Mouse (Mus musculus): ENCODE results near the gene Hist1h4f. TPM values are rescaled to one million over a fixed set of nuclear protein-coding genes. Genes with fewer than 3 reads are reported as not detected.
"Not testable (repeated sequence)": the region's sequence is repeated elsewhere in the genome, so short reads cannot be mapped to it uniquely, and the experiment has no call there.

The Hist1h4f gene
- total RNA-seq, 4 experiments from 2014 or later = 54.2 to 65.8 (median 58.8) TPM

DNA sequence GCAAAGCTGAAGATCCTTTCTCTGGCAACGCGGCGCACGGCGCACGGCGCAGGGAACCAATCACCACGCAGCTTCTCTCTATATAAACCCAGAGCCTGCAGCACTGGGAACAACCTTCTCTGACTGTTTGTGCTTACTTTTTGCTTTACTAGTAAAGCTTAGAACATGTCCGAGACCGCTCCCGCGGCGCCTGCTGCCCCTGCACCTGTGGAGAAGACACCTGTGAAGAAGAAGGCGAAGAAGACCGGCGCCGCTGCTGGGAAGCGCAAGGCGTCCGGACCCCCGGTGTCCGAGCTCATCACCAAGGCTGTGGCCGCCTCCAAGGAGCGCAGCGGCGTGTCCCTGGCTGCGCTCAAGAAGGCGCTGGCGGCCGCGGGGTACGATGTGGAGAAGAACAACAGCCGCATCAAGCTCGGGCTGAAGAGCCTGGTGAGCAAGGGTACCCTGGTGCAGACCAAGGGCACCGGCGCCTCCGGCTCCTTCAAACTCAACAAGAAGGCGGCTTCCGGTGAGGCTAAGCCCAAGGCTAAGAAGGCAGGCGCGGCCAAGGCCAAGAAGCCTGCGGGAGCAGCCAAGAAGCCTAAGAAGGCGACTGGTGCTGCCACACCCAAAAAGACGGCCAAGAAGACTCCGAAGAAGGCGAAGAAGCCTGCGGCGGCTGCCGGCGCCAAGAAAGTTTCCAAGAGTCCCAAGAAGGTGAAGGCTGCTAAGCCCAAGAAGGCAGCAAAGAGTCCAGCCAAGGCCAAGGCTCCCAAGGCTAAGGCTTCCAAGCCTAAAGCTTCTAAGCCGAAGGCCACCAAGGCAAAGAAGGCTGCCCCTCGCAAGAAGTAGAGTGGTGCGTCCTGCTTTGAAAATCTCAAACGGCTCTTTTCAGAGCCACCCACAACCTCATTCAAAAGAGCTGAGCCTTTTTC, 3.7 kb upstream of the Hist1h4f start:
- peak; percentile 67 for DNase-seq

DNA sequence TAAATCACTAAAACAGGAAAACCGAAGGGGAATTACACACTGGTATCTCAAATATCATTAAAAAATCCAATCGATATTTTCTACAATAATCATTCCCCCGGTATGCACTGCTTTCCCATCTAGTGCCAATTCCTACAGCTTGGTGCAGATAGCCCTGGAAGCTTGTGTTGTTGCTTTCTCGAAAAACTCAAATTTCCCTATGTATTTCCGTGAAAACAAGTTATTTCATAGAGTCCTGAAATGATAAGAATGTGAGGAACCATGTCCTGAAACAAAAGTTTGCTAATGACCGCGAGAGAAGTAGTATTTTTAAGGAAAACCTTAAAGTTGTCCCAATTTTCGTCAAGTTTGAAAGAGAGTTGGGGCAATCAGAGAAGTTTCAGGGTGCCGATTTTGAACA, 2.9 kb upstream of the Hist1h4f start:
- DNase-seq = no peak

DNA sequence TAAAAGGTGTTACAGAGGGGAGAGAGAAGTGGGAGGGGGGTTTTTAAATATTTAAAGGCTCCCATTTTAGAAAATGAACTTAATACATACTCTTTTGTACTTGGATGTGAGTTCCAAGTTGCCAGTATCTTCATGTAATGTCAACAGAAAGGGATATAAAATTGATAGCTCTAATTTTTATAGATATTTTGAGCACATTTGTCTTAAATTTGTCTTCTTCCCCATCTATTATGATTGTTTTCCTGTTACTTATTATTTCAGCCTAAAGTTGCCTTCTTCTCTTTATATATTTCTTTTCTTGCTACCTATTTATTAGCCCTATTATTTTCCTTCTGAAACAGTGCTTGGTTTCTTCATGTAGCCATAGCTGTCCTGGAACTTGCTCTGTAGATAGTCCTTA, 1.5 kb upstream of the Hist1h4f start, which contains the start of gene Hist1h1d:
TSS of gene Hist1h1d (plus strand) at position 301 of the 400 bp plus-strand sequence.
- DNase-seq = no peak

DNA sequence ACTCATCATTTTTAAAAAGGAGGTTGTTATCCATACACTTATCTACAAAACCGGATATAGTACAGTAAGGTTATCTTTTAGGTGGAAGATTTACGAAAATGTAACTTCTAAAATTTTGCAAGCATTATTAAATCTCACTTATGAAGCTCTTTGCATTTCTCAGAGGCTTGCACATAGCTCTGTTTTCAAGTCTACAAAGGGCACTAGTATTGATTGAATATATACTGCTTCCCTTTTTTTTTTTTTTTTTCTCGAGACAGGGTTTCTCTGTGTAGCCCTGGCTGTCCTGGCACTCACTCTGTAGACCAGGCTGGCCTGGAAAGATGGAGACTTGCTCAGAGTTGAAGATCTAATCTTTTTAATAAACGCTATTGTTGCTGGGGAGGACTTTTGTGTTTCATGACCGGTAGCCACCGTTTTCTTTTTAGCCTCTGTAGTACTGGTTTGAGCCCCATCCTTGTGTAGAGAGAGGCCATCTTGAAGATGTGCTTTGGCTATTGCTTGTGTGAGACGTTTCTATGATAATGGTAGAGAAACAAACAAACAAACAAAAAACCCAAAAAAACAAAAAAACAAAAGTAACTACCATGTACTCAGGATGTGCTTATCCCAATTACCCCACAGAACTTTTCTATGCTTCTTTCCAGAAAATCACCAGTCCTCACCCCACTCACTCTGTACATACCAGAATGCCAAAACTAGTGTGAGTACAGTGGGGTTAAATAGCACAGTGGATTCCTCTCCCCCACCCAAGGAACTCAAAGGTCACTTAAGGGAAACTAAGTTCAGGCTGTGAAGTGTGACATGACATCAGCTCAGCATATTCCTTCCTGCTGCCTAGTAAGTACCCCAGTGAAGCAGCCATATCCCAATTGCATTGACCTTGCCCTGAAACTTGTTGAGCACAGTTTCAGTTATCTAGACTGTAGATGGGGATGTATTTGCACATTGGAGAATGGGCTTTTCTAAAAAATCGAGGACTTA, 775 bp upstream of the Hist1h4f start:
- DNase-seq = no peak

DNA sequence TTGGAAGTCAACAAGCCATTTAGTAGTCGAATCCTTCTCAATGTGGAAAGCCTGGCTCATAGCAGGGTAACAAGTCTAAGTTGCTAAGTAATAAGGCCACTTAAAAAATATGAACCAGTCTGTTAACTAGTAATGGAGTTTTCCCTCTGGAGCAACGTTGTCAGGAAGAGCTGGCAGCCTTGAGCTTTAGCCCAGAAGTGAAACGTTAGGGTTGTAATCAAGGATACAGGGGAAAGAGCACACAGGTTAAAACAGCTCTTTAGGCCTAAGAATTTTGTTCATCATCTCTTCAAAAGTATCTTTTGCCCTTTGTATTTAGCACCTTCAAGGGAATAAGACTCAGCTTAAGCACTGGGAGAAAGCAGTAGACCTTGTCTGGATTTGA, 695 bp downstream of the Hist1h4f start:
- no peak for DNase-seq

DNA sequence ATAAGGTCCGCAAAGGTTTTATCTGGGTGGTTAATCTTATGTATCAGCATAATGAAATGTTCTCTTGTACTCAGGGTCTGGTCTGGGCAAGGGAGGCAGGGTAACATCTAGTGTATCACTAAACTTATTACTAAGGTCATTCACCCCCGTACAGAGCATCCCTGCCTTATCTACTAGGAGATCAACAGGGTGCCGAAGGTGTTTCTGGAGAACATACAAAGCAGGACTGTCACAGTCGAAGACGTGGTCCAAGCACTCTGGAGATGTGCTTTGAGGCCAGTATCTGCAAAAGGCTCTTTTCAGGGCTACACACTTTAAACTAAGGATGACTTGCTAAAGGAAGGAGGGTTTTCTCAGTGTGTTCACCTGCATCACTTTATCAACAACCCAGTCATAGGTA, 4.8 kb downstream of the Hist1h4f start:
- DNase-seq = no peak

DNA sequence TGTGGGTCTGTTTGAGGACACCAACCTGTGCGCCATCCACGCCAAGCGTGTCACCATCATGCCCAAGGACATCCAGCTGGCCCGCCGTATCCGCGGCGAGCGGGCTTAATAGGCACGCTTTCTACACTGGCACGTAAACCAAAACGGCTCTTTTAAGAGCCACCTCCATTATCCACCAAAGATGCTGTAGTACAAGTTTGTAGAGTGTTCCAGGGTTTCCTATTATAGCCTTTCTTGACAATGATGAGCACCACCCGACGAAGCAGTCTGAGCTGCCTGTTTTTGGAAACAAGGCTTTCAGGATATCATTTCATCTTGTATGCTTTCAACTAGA, 6.7 kb downstream of the Hist1h4f start:
- DNase-seq = not testable (repeated sequence)

DNA sequence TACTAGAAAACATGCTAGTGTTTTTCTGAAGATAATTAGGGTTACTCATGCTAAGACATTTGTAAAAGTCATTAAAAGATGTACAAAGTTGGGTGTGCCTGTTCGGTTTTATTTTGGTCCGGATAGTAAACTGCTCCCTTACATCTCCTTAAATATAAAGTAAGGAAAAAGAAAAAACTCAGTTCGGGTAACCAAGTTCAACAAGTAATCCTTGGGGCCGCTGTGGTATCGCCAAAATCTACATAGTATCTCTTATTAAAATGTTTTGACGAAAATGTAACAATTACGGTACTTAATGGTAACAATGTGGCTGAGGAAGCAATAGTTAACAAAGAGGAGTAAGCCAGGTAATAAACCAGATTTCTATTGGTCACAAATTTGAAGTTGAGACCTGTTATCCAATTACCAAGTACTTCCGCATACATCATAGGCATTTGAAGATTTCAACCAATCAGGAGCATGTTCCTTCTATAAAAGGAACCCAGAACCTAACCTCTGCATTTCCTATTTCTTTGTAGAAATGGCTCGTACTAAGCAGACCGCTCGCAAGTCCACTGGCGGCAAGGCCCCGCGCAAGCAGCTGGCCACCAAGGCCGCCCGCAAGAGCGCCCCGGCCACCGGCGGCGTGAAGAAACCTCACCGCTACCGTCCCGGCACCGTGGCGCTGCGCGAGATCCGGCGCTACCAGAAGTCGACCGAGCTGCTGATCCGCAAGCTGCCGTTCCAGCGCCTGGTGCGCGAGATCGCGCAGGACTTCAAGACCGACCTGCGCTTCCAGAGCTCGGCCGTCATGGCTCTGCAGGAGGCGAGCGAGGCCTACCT, 7.3 kb downstream of the Hist1h4f start, which contains the start of gene Hist1h3f:
TSS of gene Hist1h3f (plus strand) at position 88 of the 822 bp plus-strand sequence.
- peak; percentile 54 for DNase-seq

DNA sequence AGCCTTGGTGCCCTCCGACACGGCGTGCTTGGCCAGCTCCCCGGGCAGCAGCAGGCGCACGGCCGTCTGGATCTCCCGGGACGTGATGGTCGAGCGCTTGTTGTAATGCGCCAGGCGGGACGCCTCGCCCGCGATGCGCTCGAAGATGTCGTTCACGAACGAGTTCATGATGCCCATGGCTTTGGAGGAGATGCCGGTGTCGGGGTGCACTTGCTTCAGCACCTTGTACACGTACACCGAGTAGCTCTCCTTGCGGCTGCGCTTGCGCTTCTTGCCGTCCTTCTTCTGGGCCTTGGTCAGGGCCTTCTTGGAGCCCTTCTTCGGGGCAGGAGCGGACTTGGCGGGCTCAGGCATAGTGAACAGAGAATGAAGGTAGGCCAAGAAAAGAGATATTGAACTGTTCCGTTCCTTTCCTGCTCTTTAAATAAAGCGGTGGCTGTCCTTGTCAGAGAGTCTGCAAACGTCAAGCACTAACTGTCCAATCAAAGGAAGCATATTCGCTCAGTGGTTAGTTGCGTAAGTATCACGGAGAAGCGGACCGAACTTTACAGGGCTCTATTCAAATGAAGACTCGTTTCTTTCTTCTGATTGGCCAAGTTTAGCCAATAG, 8.3 kb downstream of the Hist1h4f start, which contains the start of gene Hist1h2bh:
TSS of gene Hist1h2bh (minus strand) at position 394 of the 609 bp plus-strand sequence.
- peak; percentile 79 for DNase-seq

DNA sequence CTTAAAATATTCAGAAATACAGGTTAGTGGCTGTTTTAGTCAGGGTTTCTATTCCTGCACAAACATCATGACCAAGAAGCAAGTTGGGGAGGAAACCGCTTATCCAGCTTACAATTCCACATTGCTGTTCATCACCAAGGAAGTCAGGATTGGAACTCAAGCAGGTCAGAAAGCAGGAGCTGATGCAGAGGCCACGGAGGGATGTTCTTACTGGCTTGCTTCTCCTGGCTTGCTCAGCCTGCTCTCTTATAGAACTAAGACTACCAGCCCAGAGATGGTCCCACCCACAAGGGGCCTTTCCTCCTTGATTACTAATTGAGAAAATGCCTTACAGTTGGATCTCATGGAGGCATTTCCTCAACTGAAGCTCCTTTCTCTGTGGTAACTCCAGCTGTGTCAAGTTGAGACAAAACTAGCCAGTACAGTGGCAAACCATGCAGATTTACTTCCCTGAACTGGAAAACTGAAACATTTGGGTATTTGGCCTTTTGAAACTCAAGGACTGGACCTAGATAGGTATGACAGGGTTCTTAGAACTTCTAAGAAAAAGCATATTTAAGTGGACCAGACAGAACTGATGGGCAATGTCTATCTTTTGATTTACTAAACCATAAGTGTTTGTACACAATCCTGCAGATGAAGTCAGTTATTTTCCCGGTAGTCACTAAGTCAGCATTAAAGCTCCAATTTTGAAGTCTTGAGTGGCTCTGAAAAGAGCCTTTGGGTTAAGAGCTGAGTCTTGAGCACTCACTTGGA, 9.0 kb downstream of the Hist1h4f start:
- DNase-seq = not testable (repeated sequence)

DNA sequence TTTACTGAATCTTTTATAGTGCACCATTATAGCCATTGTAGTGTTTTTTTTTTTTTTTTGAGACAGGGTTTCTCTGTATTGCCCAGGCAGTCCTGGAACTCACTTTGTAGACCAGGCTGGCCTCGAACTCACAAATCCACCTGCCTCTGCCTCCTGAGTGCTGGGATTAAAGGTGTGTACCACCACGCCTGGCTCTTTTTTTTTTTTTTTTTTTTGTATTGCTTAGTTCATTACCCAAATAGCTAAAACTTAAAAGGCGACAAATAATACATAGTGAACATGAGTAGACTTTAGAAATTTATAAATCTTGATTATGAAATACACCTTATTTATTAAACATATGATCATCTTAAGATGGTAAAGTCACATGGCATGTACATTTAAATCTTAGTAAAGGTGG, 10.0 kb downstream of the Hist1h4f start:
- DNase-seq = no peak

DNA sequence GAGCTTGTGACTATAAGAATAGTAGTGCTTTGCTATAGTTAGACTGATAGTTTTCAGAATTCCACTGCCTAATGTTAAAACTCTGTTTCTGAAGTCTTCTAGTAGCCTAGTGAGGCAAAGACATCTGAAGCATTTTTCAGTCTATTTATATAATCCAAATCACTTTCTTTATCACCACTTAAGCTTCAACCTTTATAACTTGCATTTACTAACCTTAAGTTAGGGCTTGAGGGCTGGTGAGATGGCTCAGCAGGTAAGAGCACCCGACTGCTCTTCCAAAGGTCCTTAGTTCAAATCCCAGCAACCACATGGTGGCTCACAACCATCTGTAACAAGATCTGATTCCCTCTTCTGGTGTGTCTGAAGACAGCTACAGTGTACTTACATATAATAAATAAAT, 11.6 kb downstream of the Hist1h4f start:
- DNase-seq = not testable (repeated sequence)

DNA sequence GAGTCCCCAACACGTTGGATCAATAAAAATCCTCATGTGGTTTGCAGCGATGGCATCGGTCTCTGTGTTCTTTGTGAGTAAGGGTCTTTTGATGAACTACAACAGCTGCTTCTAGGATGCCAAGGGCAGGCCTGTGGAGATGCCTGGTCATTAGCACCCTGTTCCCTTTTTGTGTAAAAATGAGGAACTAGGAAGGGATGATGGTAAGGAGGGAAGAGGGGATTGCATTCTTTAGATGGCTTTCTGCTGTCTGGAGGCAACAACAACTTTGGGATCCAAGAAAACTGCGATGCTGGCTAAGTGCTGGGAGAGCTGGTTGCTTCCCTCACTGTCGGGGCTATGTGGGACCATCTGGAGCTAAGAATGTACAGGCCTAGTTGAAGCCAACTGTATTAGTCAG, 13.2 kb downstream of the Hist1h4f start:
- DNase-seq = no peak

DNA sequence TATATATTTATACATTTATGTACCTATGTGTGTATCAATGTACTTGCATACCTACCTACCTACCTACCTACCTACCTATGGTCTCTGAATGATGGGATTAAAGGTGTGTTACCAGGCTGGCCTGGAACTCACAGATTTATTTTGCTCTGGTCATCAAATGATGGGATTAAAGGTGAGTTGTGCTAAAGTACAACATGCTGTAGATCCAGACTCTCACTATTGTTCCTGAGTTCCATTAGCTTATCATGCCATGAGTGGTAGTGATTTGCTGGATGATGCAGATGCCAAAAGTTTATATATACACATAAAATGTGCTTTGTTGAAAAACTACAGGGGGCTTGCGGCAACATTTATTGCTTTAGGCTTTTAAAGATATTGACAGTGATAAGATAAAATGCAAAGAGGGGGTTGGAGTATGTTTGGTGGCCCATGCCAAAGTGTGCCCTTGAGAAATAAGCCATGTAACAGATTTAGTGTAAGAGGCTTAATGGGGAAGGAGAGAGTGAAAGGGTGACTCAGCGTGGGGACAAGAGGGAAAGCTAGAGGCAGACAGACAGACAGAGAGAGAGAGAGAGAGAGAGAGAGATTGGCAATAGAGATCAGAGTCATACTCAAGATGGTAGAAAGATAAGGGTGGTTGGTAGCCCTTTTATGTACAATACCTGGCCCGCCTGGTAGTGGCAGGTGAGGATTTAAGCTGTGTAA, 14.3 kb downstream of the Hist1h4f start:
- no peak for DNase-seq

DNA sequence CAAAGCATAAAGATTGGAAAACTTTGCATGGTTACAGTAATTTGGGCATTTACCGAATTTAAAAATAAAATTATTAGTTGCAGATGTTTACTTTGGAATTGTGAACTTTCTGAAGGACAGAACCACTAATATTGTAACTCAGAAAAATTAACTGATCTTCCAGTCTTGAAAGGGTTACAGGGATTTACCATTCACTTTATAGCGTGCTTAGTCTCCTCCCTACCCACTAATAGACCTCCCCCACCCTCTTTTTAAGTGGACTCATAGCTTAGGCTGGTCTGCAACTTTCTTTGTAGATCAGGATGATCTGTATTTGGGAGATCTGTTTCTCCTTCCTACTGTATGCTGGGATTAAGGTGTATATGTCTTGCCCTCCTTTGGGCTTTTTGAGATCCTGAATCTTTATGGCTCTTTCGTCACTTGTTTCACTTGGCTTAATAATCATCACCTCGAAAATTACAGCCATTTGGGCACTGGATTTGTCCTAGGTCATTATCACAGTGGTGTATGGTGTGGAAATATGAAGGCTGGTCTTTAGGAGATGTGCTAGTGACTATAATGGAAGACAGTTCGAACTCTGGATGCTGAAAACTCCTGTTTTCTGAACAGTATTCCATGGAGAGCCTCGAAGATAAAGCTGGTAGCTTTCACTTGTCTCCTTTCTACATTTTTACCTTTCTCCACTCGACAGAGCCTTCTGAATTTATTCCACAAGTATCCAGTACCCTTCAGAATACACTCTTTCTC, 15.2 kb downstream of the Hist1h4f start:
- no peak for DNase-seq

DNA sequence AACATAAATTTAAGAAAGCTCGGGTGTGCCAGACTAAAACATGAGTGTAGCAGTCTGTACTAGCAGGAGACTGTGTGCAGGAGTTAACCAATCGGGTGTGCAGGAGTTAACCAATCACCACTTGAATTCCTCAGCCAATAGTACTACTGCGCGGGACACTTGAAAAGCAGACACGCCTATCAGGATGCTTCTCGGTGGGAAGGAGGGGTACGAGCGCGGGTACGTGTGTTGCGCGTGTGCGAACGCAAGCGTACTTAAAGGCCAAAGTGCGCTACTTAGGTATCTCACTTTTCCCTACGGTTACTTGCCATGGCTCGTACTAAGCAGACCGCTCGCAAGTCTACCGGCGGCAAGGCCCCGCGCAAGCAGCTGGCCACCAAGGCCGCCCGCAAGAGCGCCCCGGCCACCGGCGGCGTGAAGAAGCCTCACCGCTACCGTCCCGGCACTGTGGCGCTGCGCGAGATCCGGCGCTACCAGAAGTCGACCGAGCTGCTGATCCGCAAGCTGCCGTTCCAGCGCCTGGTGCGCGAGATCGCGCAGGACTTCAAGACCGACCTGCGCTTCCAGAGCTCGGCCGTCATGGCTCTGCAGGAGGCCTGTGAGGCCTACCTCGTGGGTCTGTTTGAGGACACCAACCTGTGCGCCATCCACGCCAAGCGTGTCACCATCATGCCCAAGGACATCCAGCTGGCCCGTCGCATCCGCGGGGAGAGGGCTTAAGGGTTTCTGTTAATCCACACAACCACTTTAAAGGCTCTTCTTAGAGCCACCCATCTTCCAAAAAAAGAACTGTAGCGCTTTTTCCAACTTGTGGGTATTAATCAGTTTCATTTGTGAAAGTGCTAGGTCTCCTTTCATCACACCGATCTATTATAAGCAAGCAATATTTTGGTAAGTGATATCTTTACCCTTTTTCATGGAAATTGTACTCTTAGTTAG, 16.0 kb downstream of the Hist1h4f start, which contains the start of gene Hist1h3g:
TSS of gene Hist1h3g (plus strand) at position 286 of the 939 bp plus-strand sequence.
- peak; percentile 86 for DNase-seq

DNA sequence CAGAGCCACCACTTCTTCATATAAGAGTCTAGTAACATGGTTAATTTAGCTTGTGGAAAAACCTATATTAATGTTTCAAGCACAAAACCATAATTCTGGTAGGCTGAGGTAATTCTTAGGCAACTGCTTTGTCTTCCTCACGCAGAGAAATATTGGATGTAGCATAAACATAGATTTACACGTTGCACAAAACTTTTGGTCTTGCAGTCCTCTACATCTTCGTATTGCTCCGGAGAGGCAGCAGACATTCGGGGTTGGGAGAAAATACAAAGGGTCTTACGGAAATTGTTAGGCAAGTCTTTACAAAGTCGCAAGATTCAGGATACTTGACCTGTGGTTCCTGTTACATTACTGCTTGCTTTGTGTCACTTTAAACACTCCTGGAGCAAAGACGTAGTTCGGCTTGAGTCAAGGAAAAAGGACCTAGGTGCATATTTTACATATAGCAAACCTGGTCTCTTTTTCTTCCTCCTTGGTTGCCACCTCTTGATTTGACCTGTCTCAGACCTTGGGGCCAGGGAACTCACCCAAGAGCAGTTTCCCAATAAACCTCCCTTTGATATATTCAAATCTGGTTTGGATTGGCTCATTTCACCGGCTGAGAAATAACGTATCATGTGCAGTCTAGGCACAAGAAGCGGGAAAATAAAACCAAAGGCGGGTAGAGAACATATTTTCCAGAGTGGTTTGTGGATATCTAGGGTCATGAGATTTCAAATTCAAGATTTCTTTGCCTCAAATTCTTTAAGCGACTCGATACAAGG, 16.9 kb downstream of the Hist1h4f start:
- no peak for DNase-seq
